Mouse (Mus musculus) testis, adult 2 months (tissue): ENCODE measurements around the gene Zfhx3.

ENCODE experiments used
- CTCF ChIP-seq: fragments of 200-500 bp; IDR thresholded peaks from 2 replicates; pipeline ENCODE4 v1.5.1; 2012; ENCODE audit warnings: low read depth, mild to moderate bottlenecking, inconsistent platforms, low read length, moderate library complexity; ENCODE audit not compliant: control insufficient read depth, insufficient read depth, insufficient replicate concordance
- POLR2A ChIP-seq: fragments of 200-500 bp; IDR thresholded peaks from 2 replicates; pipeline ENCODE4 v1.6.1; 2012; ENCODE audit warnings: low read depth, mild to moderate bottlenecking, inconsistent platforms, low read length, moderate library complexity; ENCODE audit not compliant: control insufficient read depth

DNA sequence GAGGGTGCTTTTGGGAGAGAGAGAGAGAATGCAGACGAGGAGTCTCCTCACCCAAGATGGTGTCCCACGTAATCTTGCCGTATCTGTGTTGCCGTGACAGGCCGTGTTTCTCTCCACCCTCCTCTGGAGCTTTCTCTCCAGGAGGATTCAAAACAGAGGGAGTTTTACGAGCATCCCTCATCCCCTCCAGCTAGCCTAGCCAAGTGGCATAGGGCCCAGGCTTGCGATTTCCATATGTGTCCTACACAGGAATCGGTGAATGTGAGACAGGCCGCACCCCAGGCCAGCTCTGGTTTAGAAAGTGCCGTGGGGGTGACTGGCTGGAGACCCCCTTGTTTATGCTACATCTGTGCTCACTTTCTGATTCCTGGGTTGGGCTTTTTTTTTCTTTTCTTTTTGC is 869.2 kb downstream of the Zfhx3 start:
- TF ChIP-seq CTCF (no peak), POLR2A (no peak)
